19 mouse cellular contexts compared by ENCODE assay signal in the genomic region with DNA sequence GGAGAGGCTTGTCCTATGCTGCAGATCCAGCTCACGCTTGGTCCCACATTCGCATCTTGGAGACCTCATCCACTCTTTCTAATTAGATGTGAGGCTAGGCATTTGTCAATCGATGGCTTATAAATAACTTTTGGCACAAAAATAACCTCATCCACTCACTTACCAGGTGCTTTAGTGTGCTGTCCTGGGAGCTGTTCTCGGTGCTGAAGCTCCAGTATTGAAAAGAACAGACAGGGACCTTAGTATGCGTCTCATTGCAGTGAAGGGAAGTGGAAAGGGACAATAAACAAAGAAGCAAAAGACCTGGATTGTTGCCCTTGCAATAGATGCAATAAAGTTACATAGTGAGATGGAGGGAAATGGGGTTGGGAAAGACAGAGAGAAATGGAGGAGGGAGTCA.
DNase-seq lines count a peak whose midpoint lies in the region; ATAC-seq and TF ChIP-seq lines count a peak whose summit lies in the region.
"Had no signal": no experiment of that assay in that cellular context is flagged by ENCODE, and none has a peak within 500 bp of the region (broad histone marks: within the 10 kb centered on the region; RNA-seq: fewer than 3 reads in every experiment).

No protein-coding gene starts in this region.

- WGBS in neural tube, embryonic 15.5 days = 58% methylated on average over 5 of the region's 5 CpGs
- WGBS in neural tube, embryonic 11.5 days = 56% methylated on average over 5 of the region's 5 CpGs

- H3K27me3 ChIP-seq in neural tube, embryonic 15.5 days (replicated peaks) = no peaks in the 10 kb centered on the region
- no peaks in the 10 kb centered on the region for H3K27me3 ChIP-seq in neural tube, embryonic 11.5 days (ENCODE audit: control insufficient read depth, insufficient read depth, low read length)
- H3K27me3 ChIP-seq: forebrain, embryonic 15.5 days; liver, embryonic 12.5 days; midbrain, embryonic 13.5 days had no signal

- no peak overlapping the region for H3K4me2 ChIP-seq in neural tube, embryonic 15.5 days
- H3K4me2 ChIP-seq in neural tube, embryonic 11.5 days (ENCODE audit: low read depth) = no peak overlapping the region
- H3K4me2 ChIP-seq: forebrain, embryonic 15.5 days; liver, embryonic 12.5 days; midbrain, embryonic 13.5 days had no signal

- H3K4me1 ChIP-seq in neural tube, embryonic 15.5 days = no peaks in the 10 kb centered on the region
- H3K4me1 ChIP-seq in neural tube, embryonic 11.5 days (ENCODE audit: control insufficient read depth, insufficient read depth, low read length) = no peaks in the 10 kb centered on the region
- H3K4me1 ChIP-seq: forebrain, embryonic 15.5 days; heart, embryonic 10.5 days; liver, embryonic 12.5 days; midbrain, embryonic 13.5 days had no signal

- no peak overlapping the region for H3K27ac ChIP-seq in neural tube, embryonic 15.5 days (replicated peaks)
- no peak overlapping the region for H3K27ac ChIP-seq in neural tube, embryonic 11.5 days (ENCODE audit: low read depth, low read length)
- H3K27ac ChIP-seq in gastrocnemius, adult 2 months = no peak overlapping the region
- H3K27ac ChIP-seq: forebrain, embryonic 15.5 days; heart, embryonic 10.5 days; liver, embryonic 12.5 days; midbrain, embryonic 13.5 days had no signal

- no peaks in the 10 kb centered on the region for H3K9me3 ChIP-seq in neural tube, embryonic 15.5 days (replicated peaks)
- no peaks in the 10 kb centered on the region for H3K9me3 ChIP-seq in neural tube, embryonic 11.5 days (ENCODE audit: control insufficient read depth, low read length)
- H3K9me3 ChIP-seq: forebrain, embryonic 15.5 days; G1E; heart, embryonic 10.5 days; liver, embryonic 12.5 days; midbrain, embryonic 13.5 days had no signal

- intact Hi-C loops in gastrocnemius, adult 2 months (cut with DNase I) = no loop called here

- no peaks in the 10 kb centered on the region for H3K36me3 ChIP-seq in neural tube, embryonic 15.5 days
- H3K36me3 ChIP-seq in neural tube, embryonic 11.5 days (ENCODE audit: control insufficient read depth, insufficient read depth, low read length) = no peaks in the 10 kb centered on the region
- H3K36me3 ChIP-seq: forebrain, embryonic 15.5 days; G1E; heart, embryonic 10.5 days; liver, embryonic 12.5 days; midbrain, embryonic 13.5 days had no signal

- H3K4me3 ChIP-seq in neural tube, embryonic 15.5 days (replicated peaks) = no peak overlapping the region
- H3K4me3 ChIP-seq in neural tube, embryonic 11.5 days (ENCODE audit: low read depth, low read length) = no peak overlapping the region
- no peak overlapping the region for H3K4me3 ChIP-seq in gastrocnemius, adult 2 months
- H3K4me3 ChIP-seq: forebrain, embryonic 15.5 days; heart, embryonic 10.5 days; liver, embryonic 12.5 days; midbrain, embryonic 13.5 days had no signal

- DNase-seq in adrenal gland, postnatal 14 days = peak; percentile 18
- no peak for DNase-seq in adrenal gland, adult 18-20 months (ENCODE audit: low spot score in 2 of 2)
- peak; percentile 15 for DNase-seq in neural tube, embryonic 10.5 days (ENCODE audit: extremely low spot score, low spot score)
- DNase-seq in embryo, embryonic 11.5 days (ENCODE audit: low read depth, low spot score) = peak; percentile 17
- peak; percentile 10 for DNase-seq in neural tube, embryonic 11.5 days (ENCODE audit: low spot score)
- no peak for DNase-seq in gastrocnemius, adult 2 months
- no peak for DNase-seq in urinary bladder, adult 18-20 months (ENCODE audit: low spot score in 2 of 2)
- DNase-seq: cerebellum, postnatal 10 days; gastrocnemius, postnatal 10 days; lung, postnatal 14 days; right cerebral cortex, postnatal 4 days; thymus, postnatal 36 days had no signal

- no peak for TF ChIP-seq CTCF in gastrocnemius, adult 2 months (IDR thresholded peaks at IDR 0.05)

- H3K9ac ChIP-seq in neural tube, embryonic 15.5 days (replicated peaks) = no peak overlapping the region
- H3K9ac ChIP-seq in neural tube, embryonic 11.5 days (ENCODE audit: low read length) = no peak overlapping the region
- H3K9ac ChIP-seq: forebrain, embryonic 15.5 days; liver, embryonic 12.5 days; midbrain, embryonic 13.5 days had no signal

- ATAC-seq in neural tube, embryonic 15.5 days (ENCODE audit: low FRiP score) = no peak
- ATAC-seq in neural tube, embryonic 11.5 days (ENCODE audit: insufficient read depth, low FRiP score, low TSS enrichment) = no peak
- ATAC-seq: forebrain, embryonic 15.5 days; intestine, embryonic 16.5 days; liver, embryonic 12.5 days; midbrain, embryonic 13.5 days had no signal

Comparison
In these comparisons a context has a peak if more than half of its experiments do, and no peak if none do; other contexts are left out.
1. DNase-seq: peak in adrenal gland, postnatal 14 days (single experiment), neural tube, embryonic 10.5 days (single experiment), embryo, embryonic 11.5 days (single experiment) and neural tube, embryonic 11.5 days (single experiment); none in adrenal gland, adult 18-20 months (0 of 2), gastrocnemius, adult 2 months (single experiment) and urinary bladder, adult 18-20 months (0 of 2).